Mouse (Mus musculus): ENCODE data around the gene Dlgap3. TPM values are rescaled to one million over a fixed set of nuclear protein-coding genes. Genes with fewer than 3 reads are reported as not detected.

The Dlgap3 gene
- total and polyA plus RNA-seq, 3 experiments: 3.4 to 14.7 (median 3.9) TPM

DNA sequence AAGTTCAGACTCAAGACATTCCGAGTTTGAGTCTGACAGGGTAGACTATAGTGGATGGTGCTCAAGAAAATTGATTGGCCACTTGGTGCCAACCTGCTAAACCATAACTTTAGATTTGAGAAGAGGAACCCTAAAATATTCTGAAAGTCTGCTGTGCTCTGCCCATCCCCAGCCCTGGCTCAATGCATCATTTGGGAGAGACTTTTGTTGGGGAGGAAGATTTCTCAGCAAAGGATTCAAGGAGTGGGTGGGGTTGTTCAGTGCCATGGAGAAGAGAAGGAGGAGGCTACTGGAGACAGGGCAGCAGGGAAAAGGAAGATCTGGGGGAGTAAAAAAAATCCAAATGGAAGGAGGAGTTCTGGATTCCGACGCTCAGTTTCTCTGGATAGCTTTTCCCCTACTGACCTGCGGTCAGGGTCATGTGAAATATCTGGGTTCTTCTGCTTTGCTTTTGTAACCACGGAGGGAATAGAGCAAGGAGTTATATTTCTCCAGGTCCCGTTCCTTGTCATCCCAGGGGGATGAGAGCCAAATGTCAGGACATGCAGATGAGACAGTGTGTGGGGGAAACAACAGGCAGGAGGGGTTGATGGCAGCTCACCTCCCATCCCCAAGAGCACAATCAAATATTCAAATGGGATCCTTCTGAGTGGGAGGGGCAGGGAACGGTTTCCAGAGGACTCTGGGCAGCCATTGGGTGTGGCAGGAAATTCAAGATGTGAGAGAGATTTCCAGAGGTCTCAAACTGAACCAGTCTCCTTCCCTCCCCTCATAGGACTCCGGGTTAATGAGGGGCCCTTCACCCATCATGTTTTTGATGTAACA lies 5.3 kb downstream of the Dlgap3 start:
- DNase-seq: no peak

DNA sequence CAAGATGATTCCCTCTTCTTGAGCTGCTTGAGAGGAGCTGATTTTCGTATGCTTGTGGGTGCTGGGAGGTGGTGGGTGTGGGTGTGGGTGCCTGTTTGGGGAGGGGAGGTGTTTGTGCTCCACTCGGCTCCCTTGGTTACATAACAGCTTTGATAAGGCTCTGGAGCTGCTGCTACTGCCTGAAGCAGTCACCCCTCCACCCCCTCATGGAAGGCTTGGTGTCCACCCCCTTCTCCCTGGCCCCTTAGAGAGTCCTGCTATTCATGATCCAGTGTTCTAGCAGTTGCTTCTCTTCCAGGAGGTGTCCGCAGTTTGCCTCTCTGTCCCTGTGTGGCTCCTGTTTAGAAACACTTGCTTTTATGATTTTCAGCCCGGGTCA lies 5.9 kb downstream of the Dlgap3 start:
- DNase-seq: no peak

- DNase-seq: no peak
Measured at GRCm38 (mm10) chr4:127177961-127178360, 9.0 kb downstream of the Dlgap3 start.

DNA sequence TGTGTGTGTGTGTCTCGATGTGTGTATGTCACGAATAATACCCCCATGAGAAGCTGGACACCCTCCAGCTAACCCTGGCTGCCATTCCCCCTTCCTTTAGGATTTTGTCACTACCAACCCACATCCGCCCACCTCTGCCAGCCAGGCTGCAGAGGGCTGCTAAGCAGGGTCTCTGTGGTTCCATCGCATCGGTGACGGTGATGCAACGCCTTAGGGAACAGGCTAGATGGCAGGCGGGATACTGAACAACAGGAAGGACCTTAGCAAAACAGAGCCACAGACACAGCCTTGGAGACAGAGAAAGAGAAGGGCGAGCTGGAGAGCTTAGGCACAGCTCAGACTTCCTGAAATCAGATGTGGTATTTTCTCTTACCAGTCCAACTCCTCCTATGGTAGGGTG lies 9.7 kb downstream of the Dlgap3 start:
- no peak for DNase-seq

DNA sequence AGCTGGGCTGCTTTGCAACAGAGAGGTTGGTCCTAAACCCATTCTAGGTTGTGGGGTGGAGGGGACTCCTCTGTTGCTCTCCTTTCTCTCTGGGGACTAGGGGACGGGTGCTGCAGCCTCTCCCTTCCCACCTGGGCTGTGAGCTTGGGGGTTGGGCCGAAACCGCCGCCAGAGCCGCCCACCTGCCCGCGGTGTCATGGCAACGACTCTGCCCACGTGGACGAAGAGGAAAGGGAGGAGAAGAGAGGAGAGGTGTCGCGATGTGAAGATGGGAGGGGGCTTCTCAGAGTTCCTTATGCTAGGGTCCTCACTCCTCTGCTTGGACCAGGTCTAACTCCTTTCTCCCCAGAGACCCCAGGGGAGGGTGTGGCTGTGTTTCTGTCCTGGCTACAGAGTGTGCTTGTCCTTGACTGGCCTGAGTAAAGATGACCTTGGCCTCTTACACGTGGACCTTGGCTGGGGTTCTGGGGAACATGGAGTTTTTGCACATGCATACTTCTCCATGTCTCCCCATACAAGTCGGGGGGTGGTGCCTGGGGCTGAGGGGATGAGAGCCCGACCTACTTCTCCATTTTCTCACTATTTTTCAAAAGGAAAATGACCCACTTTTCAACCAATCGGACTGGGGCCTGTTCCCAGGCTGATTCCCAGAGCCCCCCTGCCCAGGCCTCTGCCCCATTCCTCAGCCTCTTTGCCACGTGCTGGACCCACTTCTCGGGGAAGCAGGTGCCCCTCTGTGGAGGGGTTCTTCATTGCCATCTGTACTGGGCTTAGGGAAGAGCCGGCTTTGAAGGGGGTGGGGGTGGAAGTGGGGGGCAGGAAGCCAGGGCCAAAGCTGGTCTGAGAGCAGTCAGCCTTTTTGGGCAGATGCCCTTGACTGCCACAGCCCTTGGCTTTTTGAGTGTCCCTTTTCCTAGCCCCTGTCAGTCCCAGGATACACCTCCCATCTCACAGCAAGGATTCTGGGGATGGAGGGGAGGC lies 10.8 kb downstream of the Dlgap3 start:
- no peak for DNase-seq

DNA sequence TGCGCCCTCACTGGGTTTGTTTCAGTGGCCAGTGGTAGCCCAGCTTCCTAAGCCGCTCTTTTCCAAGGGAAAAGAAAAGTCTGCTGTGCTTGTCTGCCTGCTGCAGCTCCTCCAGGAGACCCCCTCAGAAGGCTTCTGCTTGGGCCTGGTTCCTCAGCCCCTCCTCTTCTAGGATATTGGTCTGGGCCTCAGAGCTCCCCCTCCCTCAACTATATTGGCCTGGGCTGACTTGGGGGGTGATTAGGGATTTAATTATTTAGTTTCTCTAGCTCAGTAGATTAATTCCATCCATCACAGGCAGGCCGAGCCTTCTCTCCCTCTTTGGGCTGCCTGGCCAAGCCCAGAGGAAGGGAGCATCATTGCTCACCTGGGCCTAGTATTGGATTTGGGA lies 11.4 kb downstream of the Dlgap3 start:
- DNase-seq: no peak

- DNase-seq: no peak
Measured at GRCm38 (mm10) chr4:127181010-127181409, 12.0 kb downstream of the Dlgap3 start.

DNA sequence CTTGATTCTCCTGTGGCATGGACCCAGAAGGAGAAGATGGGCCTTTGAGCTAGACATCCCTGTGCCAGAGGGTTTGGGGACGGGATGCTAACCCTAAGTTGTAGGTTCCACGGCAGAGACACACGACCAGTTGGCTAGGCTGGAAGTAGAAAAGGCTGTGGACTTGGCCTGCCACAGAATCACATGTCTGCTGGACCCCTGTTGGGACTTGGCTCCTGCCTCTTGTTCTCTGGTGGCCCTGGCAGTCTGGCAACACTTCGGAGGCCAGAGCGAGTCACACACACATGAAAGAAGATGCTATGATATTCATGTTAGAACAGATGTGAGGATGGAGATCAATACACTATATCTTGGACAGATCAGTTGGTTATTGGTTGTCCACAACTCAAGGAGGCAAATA lies 14.9 kb downstream of the Dlgap3 start:
- DNase-seq: no peak

GRCm38 (mm10) chr4:127190921-127191320 lies 21.9 kb downstream of the Dlgap3 start:
- no peak for DNase-seq

DNA sequence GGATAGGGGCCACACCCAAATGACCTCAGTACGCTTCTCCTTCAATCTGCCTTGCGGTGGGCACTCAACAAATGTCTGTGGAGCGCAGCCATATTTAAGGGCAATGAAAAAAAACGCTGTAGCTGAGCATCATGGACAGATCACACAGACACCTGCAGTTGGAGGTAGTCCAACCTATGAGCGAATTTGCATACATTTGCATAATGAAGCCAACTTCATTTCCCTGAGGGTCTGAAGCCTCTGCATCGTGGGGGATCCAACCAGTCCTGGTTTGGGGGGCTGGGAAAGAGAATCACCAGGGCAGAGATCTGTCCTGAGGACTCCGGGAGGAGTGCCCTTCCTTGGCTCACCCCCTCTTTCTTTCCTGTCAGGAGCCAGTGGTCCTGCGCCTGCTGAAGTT lies 23.7 kb downstream of the Dlgap3 start:
- DNase-seq: no peak

DNA sequence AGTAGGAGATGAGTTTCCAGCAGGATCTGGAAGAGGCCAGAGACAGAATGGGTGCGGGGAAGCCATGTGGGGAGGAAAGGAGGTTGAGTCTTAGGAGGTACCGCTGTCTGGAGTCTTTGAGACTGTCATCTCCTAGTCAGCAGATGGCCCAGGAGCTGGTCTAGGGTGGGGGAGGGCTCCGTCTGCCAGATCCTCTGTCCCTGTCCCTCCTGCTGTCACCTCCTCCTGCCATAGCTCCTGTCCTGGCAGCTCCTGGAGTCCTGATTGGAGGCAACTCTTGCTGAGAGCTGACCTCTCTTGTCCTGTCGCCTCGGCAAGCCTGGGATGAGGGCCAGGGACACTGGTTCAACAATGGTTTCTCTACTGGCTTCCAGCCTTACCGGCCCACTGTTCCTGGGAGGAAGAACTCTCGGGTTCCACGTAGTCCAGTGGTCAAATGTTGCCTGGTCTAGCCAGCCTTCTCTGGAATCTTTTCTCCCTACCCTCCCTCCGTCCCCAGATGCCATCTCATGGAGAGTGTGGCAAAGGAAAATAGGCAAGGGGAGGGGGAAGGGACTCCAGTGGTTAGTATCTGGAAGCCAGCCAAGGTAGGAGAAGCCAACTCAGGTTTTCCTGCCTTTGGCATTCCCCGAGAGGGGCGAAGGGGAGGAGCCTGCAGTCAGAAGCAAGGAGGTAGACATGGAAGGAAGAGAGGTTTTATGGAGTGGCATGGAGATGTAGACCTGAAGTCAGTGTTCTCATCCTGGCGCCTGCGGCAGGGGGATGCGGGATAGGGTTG lies 24.6 kb downstream of the Dlgap3 start:
- DNase-seq: no peak

DNA sequence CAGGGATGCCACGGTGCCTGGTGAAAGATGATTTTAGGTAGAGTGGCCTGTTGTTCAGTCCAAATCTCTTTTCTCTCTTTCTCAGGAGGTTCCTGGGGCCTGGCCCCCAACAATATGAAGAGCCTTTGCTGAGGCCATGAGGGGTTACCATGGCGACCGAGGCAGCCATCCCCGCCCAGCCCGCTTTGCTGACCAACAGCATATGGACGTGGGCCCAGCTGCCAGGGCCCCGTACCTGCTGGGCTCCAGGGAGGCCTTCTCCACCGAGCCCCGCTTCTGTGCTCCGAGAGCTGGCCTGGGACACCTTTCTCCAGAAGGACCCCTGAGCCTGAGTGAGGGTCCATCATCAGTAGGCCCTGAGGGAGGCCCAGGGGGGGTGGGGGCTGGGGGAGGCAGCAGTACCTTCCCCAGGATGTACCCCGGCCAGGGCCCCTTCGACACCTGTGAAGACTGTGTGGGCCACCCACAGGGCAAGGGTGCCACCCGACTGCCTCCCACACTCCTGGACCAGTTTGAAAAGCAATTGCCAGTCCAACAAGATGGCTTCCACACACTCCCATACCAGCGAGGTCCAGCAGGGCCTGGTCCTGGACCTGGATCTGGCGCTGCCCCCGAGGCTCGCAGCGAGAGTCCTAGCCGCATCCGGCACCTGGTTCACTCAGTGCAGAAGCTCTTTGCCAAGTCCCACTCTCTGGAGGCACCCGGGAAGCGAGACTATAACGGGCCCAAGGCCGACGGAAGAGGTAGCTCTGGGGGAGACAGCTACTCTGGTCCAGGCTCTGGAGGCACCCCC lies 25.7 kb downstream of the Dlgap3 start:
- DNase-seq: no peak

DNA sequence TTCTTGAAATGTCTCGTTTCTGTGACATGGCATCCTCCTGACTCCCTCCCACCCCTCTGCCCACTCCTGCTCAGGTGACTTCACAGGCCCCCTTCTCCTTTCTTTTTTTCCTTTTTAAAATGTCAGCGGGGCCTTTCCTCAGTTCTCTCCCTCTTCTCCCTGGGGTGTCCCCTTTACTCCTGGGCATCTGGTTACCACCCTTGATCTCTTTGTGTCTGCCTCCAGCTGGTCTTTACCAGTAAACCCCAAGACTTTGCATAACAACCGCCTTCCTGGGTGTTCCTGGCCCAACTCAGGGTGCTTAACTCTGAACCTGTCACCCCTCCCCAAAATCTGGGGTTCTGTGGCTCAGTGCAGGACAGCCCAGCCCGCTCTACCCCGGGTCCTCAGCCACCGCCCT lies 29.6 kb downstream of the Dlgap3 start:
- no peak for DNase-seq

DNA sequence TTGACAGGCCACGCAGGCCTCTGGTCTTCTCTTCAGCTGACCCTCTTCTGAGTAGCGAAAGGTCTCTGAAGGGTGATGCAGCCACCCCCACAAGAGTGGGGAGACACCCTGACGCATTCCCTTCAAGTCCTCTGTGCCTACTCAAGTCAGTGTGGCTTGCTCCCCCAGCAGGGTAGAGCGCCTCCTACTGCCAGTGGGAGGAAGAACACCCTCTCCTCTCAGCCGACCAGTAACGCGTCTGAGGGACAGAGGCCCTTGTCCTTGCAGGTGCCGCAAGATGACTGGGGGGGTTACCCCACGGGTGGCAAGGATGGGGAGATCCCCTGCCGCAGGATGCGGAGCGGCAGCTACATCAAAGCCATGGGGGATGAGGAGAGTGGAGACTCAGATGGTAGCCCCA lies 30.4 kb downstream of the Dlgap3 start:
- DNase-seq: no peak

DNA sequence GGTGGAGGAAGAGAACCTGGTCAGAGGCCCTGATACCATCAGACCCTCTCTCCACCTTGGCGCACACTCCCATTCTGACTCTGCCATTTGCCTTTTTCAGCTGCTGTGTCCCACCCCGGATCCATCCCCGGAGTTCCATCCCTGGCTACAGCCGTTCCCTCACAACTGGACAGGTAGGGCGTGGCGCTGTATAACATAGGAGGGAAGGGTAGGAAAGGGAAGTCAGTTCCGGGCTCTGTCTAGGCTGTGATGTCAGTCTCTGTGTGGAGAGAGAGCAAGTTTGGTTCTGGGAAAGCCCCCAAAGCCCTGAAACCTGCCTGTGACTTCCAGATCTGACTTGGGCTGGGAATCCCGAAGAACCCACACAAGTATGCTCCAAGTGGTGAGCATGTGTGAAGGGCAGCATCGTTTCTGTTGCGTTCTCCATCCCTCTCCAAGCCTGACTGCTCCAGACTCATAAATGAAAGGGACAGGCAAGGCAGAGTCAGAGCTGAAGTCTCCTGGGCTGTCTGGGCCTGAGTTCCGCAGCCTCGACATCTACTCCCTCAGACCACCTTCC lies 31.2 kb downstream of the Dlgap3 start:
- no peak for DNase-seq

GRCm38 (mm10) chr4:127200769-127201617 lies 32.0 kb downstream of the Dlgap3 start:
- DNase-seq: no peak

DNA sequence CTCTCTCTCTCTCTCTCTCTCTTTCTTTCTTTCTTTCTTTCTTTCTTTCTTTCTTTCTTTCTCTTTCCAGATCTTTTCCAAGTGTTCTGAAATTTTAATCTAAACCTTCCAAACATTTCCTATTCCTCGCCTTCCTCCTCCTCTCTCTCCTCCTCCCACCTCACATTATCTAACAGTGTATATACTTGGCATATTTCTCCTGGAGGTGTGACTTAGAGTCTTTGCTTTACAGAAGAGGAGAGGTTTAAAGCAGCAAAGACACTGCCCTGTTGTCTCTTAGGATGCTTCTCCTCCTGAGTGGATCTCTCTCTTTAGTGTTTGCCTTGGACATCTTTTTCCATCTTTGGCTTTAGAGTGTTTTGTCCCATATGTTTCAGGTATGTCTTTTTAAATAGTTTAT lies 34.1 kb downstream of the Dlgap3 start:
- DNase-seq: no peak

DNA sequence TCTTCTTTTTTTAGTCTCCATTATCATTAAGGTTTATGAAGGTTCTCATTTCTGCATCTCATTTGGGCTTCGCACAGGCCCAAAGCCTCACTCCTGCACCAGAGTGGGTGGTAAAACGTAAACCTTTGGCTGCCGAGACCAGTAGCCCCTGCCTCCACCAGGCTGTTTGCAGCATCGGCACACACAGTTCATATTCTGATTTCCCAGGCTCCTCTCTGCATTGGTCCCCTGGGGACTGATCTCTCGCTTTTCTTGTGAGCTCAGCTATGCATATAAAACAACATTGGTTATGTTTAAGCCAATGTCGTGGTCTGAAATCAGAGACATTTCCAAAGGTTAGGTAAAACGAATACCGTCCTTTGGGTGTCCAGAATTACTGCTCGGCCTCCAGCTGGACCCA lies 42.3 kb downstream of the Dlgap3 start:
- no peak for DNase-seq

GRCm38 (mm10) chr4:127214510-127214909 lies 45.5 kb downstream of the Dlgap3 start:
- no peak for DNase-seq

DNA sequence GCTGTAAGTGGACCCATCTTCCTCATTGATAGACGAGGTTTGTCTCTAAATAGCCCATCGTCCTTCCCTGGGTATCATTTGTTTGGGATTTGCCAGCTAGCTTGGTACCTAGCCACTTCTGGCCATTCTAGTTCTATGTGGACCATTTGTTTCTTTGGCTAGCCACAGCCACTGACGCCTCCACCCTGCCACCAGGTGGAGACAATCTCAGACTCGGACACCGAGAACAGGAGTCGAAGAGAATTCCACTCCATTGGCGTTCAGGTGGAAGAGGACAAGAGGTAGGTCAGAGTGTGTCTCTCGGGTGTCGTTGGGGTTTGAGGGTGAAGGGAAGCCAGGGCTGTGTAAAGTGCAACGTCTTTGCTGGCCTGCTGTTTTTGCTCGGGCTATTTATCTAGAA lies 46.1 kb downstream of the Dlgap3 start:
- no peak for DNase-seq

All from adrenal gland, adult 2 months (tissue).